ENCODE assay signal across 24 mouse cellular contexts in genomic region chr2:4996421-4996824, GRCm38 (mm10). TPM values are rescaled to one million over a fixed set of nuclear protein-coding genes. Genes with fewer than 3 reads are reported as not detected.
DNase-seq lines count a peak whose midpoint lies in the region; ATAC-seq and TF ChIP-seq lines count a peak whose summit lies in the region.
"Had no signal": no experiment of that assay in that cellular context is flagged by ENCODE, and none has a peak within 500 bp of the region (broad histone marks: within the 10 kb centered on the region; RNA-seq: fewer than 3 reads in every experiment).

No protein-coding gene starts in this region.

- TF ChIP-seq CTCF in liver, adult 2 months (IDR thresholded peaks at IDR 0.05; ENCODE audit: low read depth, low read length) = no peak
- TF ChIP-seq CTCF in stomach, postnatal 0 days (IDR thresholded peaks at IDR 0.05; ENCODE audit: low read depth) = no peak

- no peaks in the 10 kb centered on the region for H3K9me3 ChIP-seq in intestine, embryonic 16.5 days (ENCODE audit: control insufficient read depth, low read length)
- no peaks in the 10 kb centered on the region for H3K9me3 ChIP-seq in stomach, postnatal 0 days (ENCODE audit: control insufficient read depth, low read length)
- H3K9me3 ChIP-seq: embryonic facial prominence, embryonic 15.5 days; forebrain, embryonic 10.5 days; G1E; heart, embryonic 12.5 days; hindbrain, embryonic 13.5 days had no signal

- peak overlapping the region; percentile 97 for H3K27ac ChIP-seq in liver, adult 2 months (replicated peaks; ENCODE audit: insufficient read depth, low read depth, low read length)
- peak overlapping the region; percentile 54 for H3K27ac ChIP-seq in intestine, embryonic 16.5 days (ENCODE audit: low read length)
- H3K27ac ChIP-seq in stomach, postnatal 0 days (replicated peaks) = no peak overlapping the region
- H3K27ac ChIP-seq: embryonic facial prominence, embryonic 15.5 days; forebrain, embryonic 10.5 days; gastrocnemius, adult 2 months; hindbrain, embryonic 13.5 days had no signal

- peaks cover 9% of the 10 kb centered on the region; the same call in 1 of the 2 replicates for H3K79me2 ChIP-seq in liver, adult 2 months (ENCODE audit: control insufficient read depth, insufficient read depth, low read length)

- no peak for TF ChIP-seq POLR2A in liver, adult 2 months (IDR thresholded peaks at IDR 0.05; ENCODE audit: extremely low read depth, insufficient read depth, low read length)

- intact Hi-C loops in left cerebral cortex, postnatal 10 days (cut with DNase I) = no loop called here

- 29% methylated on average over 6 of the region's 6 CpGs for WGBS in liver, adult 2 months
- WGBS in intestine, embryonic 16.5 days = 74% methylated on average over 6 of the region's 6 CpGs
- 71% methylated on average over 6 of the region's 6 CpGs for WGBS in stomach, postnatal 0 days

- peak; percentile 91 for ATAC-seq in intestine, embryonic 16.5 days
- 0 out of 2 replicates have a peak, but pooled peaks have one; percentile 43 for ATAC-seq in stomach, postnatal 0 days (ENCODE audit: low FRiP score, low TSS enrichment)
- no peak for ATAC-seq in activated CD4-positive, CD25-positive, alpha-beta regulatory T cell, adult 4 months
- ATAC-seq: inflammation-experienced regulatory T-cells, adult 6 months had no signal

- peaks cover 13% of the 10 kb centered on the region for H3K36me3 ChIP-seq in liver, adult 2 months (ENCODE audit: control insufficient read depth, insufficient read depth, low read length)
- H3K36me3 ChIP-seq in intestine, embryonic 16.5 days (ENCODE audit: control insufficient read depth, insufficient read depth, low read length) = peaks cover 8% of the 10 kb centered on the region
- 0 out of 2 replicates have a peak, but pooled peaks cover 5% of the 10 kb centered on the region for H3K36me3 ChIP-seq in stomach, postnatal 0 days (ENCODE audit: control insufficient read depth, insufficient read depth, low read length)

- peaks cover 24% of the 10 kb centered on the region for H3K4me1 ChIP-seq in liver, adult 2 months (ENCODE audit: control insufficient read depth, insufficient read depth, low read length)
- H3K4me1 ChIP-seq in intestine, embryonic 16.5 days (ENCODE audit: control insufficient read depth, insufficient read depth, low read length) = 0 out of 2 replicates have a peak, but pooled peaks cover 4% of the 10 kb centered on the region
- no peaks in the 10 kb centered on the region for H3K4me1 ChIP-seq in stomach, postnatal 0 days (replicated peaks; ENCODE audit: control insufficient read depth, insufficient read depth)
- H3K4me1 ChIP-seq: embryonic facial prominence, embryonic 15.5 days; forebrain, embryonic 10.5 days; heart, embryonic 12.5 days; hindbrain, embryonic 13.5 days had no signal

- no peaks in the 10 kb centered on the region for H3K27me3 ChIP-seq in liver, adult 2 months (ENCODE audit: control insufficient read depth, insufficient read depth, low read length)
- H3K27me3 ChIP-seq in intestine, embryonic 16.5 days (replicated peaks; ENCODE audit: control insufficient read depth, insufficient read depth, low read length) = no peaks in the 10 kb centered on the region
- H3K27me3 ChIP-seq in stomach, postnatal 0 days (ENCODE audit: control insufficient read depth, insufficient read depth, low read length) = no peaks in the 10 kb centered on the region
- H3K27me3 ChIP-seq: embryonic facial prominence, embryonic 15.5 days; heart, embryonic 12.5 days; hindbrain, embryonic 13.5 days had no signal

- H3K4me3 ChIP-seq in liver, adult 2 months (ENCODE audit: insufficient read depth, low read depth, low read length) = no peak overlapping the region
- H3K4me3 ChIP-seq in intestine, embryonic 16.5 days (ENCODE audit: low read length) = no peak overlapping the region
- no peak overlapping the region for H3K4me3 ChIP-seq in stomach, postnatal 0 days (ENCODE audit: low read depth, low read length)
- H3K4me3 ChIP-seq: embryonic facial prominence, embryonic 15.5 days; forebrain, embryonic 10.5 days; gastrocnemius, adult 2 months; heart, embryonic 12.5 days; hindbrain, embryonic 13.5 days had no signal

- peak overlapping the region; percentile 21 for H3K9ac ChIP-seq in liver, adult 2 months (ENCODE audit: low read depth, low read length)
- no peak overlapping the region for H3K9ac ChIP-seq in intestine, embryonic 16.5 days (ENCODE audit: low read depth, low read length)
- H3K9ac ChIP-seq in stomach, postnatal 0 days (ENCODE audit: low read length) = no peak overlapping the region
- H3K9ac ChIP-seq: embryonic facial prominence, embryonic 15.5 days; heart, embryonic 12.5 days; hindbrain, embryonic 13.5 days had no signal

- DNase-seq in liver, adult 2 months (ENCODE audit: extremely low read depth, low read depth, low spot score) = peak; percentile 100
- no peak for DNase-seq in liver
- peak; percentile 17 for DNase-seq in kidney, postnatal 10 days
- DNase-seq in stomach, postnatal 0 days (ENCODE audit: low spot score) = no peak
- DNase-seq in left cerebral cortex, postnatal 10 days (ENCODE audit: extremely low spot score in 1 of 2, low spot score in 2 of 2) = no peak
- no peak for DNase-seq in testis, postnatal 10 days (ENCODE audit: low spot score)
- DNase-seq: cerebellum, adult 2 months; cerebellum, postnatal 36 days; gastrocnemius, adult 2 months; heart, postnatal 14 days; lung, adult 2 months; right cerebral cortex, postnatal 4 days; thymus, postnatal 25 days had no signal

- TF ChIP-seq EP300 in stomach, postnatal 0 days (optimal IDR thresholded peaks at IDR 0.05) = no peak

- no peak overlapping the region for H3K4me2 ChIP-seq in intestine, embryonic 16.5 days (ENCODE audit: low read depth, low read length)
- H3K4me2 ChIP-seq in stomach, postnatal 0 days (replicated peaks; ENCODE audit: low read depth) = no peak overlapping the region
- H3K4me2 ChIP-seq: embryonic facial prominence, embryonic 15.5 days; heart, embryonic 12.5 days; hindbrain, embryonic 13.5 days had no signal

RNA-seq across cellular contexts. Expression of gene Mcm10, which starts 16.2 kb away (rescaled TPM):
- total RNA-seq in liver, adult 2 months (2014; rRNA removed) = 36.0 and 53.8 TPM in 2 replicates
- polyA plus RNA-seq in liver, adult 2 months (2012; rRNA removed) = 11.9 and 21.8 TPM in 2 replicates
- 28.4 and 30.0 TPM in 2 replicates for polyA plus RNA-seq in intestine, embryonic 16.5 days (2015; fragmentation: Nextera tagmentation; extraction: Ambion mirVana)
- polyA plus RNA-seq in stomach, postnatal 0 days (2015; fragmentation: Nextera tagmentation; extraction: Ambion mirVana) = 6.1 and 6.8 TPM in 2 replicates
- total RNA-seq in left cerebral cortex, postnatal 10 days (2021) = 1 to 10 TPM; 2.6 to 2.9 TPM
- polyA plus RNA-seq in activated CD4-positive, CD25-positive, alpha-beta regulatory T cell, adult 4 months (2017; shearing (Covaris generic)) = 10 to 100 TPM in 1 of 2 experiments, 1 to 10 TPM in 1; 7.7 to 12.3 TPM

RNA-seq across cellular contexts. Expression of gene Ucma, which starts 20.5 kb away (rescaled TPM):
- not detected in 2 replicates for total RNA-seq in liver, adult 2 months (2014; rRNA removed)
- polyA plus RNA-seq in liver, adult 2 months (2012; rRNA removed) = not detected in 2 replicates
- not detected in 2 replicates for polyA plus RNA-seq in intestine, embryonic 16.5 days (2015; fragmentation: Nextera tagmentation; extraction: Ambion mirVana)
- not detected in 2 replicates for polyA plus RNA-seq in stomach, postnatal 0 days (2015; fragmentation: Nextera tagmentation; extraction: Ambion mirVana)
- total RNA-seq in left cerebral cortex, postnatal 10 days (2021) = 1 to 10 TPM; 2.3 to 2.6 TPM
- not detected for polyA plus RNA-seq in activated CD4-positive, CD25-positive, alpha-beta regulatory T cell, adult 4 months (2017; shearing (Covaris generic))
- total RNA-seq: adrenal gland, adult 18-20 months; G1E; gastrocnemius, adult 2 months; heart, postnatal 14 days; megakaryocyte-erythroid progenitor cell, adult 5-6 weeks had no signal
- polyA plus RNA-seq: G1E; heart, embryonic 12.5 days; inflammation-experienced regulatory T-cells, adult 6 months; limb, embryonic 11.5 days had no signal

Comparison
In these comparisons a context has a peak if more than half of its experiments do, and no peak if none do; other contexts are left out.
1. DNase-seq: peak in liver, adult 2 months (single experiment) and kidney, postnatal 10 days (single experiment); none in liver (single experiment), stomach, postnatal 0 days (single experiment), left cerebral cortex, postnatal 10 days (0 of 2) and testis, postnatal 10 days (single experiment).